Mouse (Mus musculus) activated CD4-positive, CD25-positive, alpha-beta regulatory T cell, adult 4 months (primary cell): ENCODE results near the gene Skap2. TPM values are rescaled to one million over a fixed set of nuclear protein-coding genes. Genes with fewer than 3 reads are reported as not detected.

Experiments
- ATAC-seq: one replicate; pipeline ENCODE4 v1.8.0; 2017
- polyA plus RNA-seq, 2 experiments: library from polyadenylated mRNA; unstranded; fragments of 100-300 nt; shearing (Covaris generic); gene quantifications; one replicate each; pipeline ENCODE4 v1.2.1; 2017

Gene Skap2
- polyA plus RNA-seq, 2 experiments from 2014 or later, result 15.6 to 20.1 TPM

GRCm38 (mm10) chr6:52004995-52005394 is 7.4 kb downstream of the Skap2 start:
- ATAC-seq, result no peak

GRCm38 (mm10) chr6:52002676-52003075 is 9.7 kb downstream of the Skap2 start:
- ATAC-seq, result no peak

GRCm38 (mm10) chr6:51999157-51999478 is 13.2 kb downstream of the Skap2 start:
- no peak for ATAC-seq

- ATAC-seq, result no peak
Observed at GRCm38 (mm10) chr6:51998409-51999156, 13.8 kb downstream of the Skap2 start.

- ATAC-seq, result no peak
Observed at GRCm38 (mm10) chr6:51987999-51988398, 24.4 kb downstream of the Skap2 start.

GRCm38 (mm10) chr6:51977638-51978037 is 34.7 kb downstream of the Skap2 start:
- ATAC-seq, result no peak

GRCm38 (mm10) chr6:51975751-51976150 is 36.6 kb downstream of the Skap2 start:
- ATAC-seq, result no peak

GRCm38 (mm10) chr6:51958992-51959391 is 53.4 kb downstream of the Skap2 start:
- no peak for ATAC-seq

- ATAC-seq, result no peak
Observed at GRCm38 (mm10) chr6:51956048-51956792, 56.1 kb downstream of the Skap2 start.

GRCm38 (mm10) chr6:51947661-51948060 is 64.7 kb downstream of the Skap2 start:
- no peak for ATAC-seq

GRCm38 (mm10) chr6:51944916-51945315 is 67.4 kb downstream of the Skap2 start:
- ATAC-seq, result no peak

GRCm38 (mm10) chr6:51933998-51934397 is 78.4 kb downstream of the Skap2 start:
- ATAC-seq, result no peak

- no peak for ATAC-seq
Observed at GRCm38 (mm10) chr6:51933034-51933611, 79.2 kb downstream of the Skap2 start.

- ATAC-seq, result no peak
Observed at GRCm38 (mm10) chr6:51927101-51927500, 85.2 kb downstream of the Skap2 start.

- no peak for ATAC-seq
Observed at GRCm38 (mm10) chr6:51921831-51922230, 90.5 kb downstream of the Skap2 start.

GRCm38 (mm10) chr6:51908495-51908894 is 103.9 kb downstream of the Skap2 start:
- ATAC-seq, result no peak

- no peak for ATAC-seq
Observed at GRCm38 (mm10) chr6:51905659-51906058, 106.7 kb downstream of the Skap2 start.

- ATAC-seq, result no peak
Observed at GRCm38 (mm10) chr6:51901544-51901943, 110.8 kb downstream of the Skap2 start.

GRCm38 (mm10) chr6:51898318-51898994 is 113.9 kb downstream of the Skap2 start:
- no peak for ATAC-seq

- no peak for ATAC-seq
Observed at GRCm38 (mm10) chr6:51895753-51896152, 116.6 kb downstream of the Skap2 start.

GRCm38 (mm10) chr6:51894717-51895116 is 117.6 kb downstream of the Skap2 start:
- no peak for ATAC-seq

GRCm38 (mm10) chr6:51890356-51890755 is 122.0 kb downstream of the Skap2 start:
- no peak for ATAC-seq

GRCm38 (mm10) chr6:51889824-51890223 is 122.5 kb downstream of the Skap2 start:
- no peak for ATAC-seq
